Mouse (Mus musculus) intestine, postnatal 0 days (tissue): ENCODE measurements at regions not wholly inside any gene's neighbourhood (a gene's known extent, or its start where the extent isn't known, plus 50 kb on each side); places are given as distances from the start of the nearest gene placed in this dataset.

ENCODE experiments used
- ATAC-seq: fragments of 200-750 bp; cut with Nextera tagmentation; 2 replicates; pipeline ENCODE4 v1.8.0; 2017; ENCODE audit warnings: mild to moderate bottlenecking, moderate TSS enrichment, moderate library complexity
- H3K27ac ChIP-seq: fragments of 300-500 bp; sonication (generic); 2 replicates; pipeline ENCODE4 v1.5.1; 2014; ENCODE audit warnings: mild to moderate bottlenecking, low read depth, low read length, moderate library complexity
- H3K27me3 ChIP-seq: fragments of 300-500 bp; sonication (generic); replicated peaks from 2 replicates; pipeline ENCODE4 v1.6.1; 2014; ENCODE audit warnings: low read length, mixed read lengths; ENCODE audit not compliant: control insufficient read depth, insufficient read depth
- H3K36me3 ChIP-seq: fragments of 300-500 bp; sonication (generic); 2 replicates; pipeline ENCODE4 v1.6.1; 2014; ENCODE audit warnings: mild to moderate bottlenecking, moderate library complexity; ENCODE audit not compliant: control insufficient read depth, insufficient read depth
- H3K4me1 ChIP-seq: fragments of 300-500 bp; sonication (generic); replicated peaks from 2 replicates; pipeline ENCODE4 v1.6.1; 2014; ENCODE audit warnings: antibody characterized with exemption, low read length, mixed read lengths; ENCODE audit not compliant: control insufficient read depth, insufficient read depth
- H3K4me2 ChIP-seq: fragments of 300-500 bp; sonication (generic); replicated peaks from 2 replicates; pipeline ENCODE4 v1.6.1; 2014; ENCODE audit warnings: low read depth, mild to moderate bottlenecking, moderate library complexity
- H3K4me3 ChIP-seq: fragments of 300-500 bp; sonication (generic); 2 replicates; pipeline ENCODE4 v1.5.1; 2014; ENCODE audit warnings: low read depth, low read length
- H3K9ac ChIP-seq: fragments of 300-500 bp; sonication (generic); 2 replicates; pipeline ENCODE4 v1.6.1; 2014; ENCODE audit warnings: mild to moderate bottlenecking, low read depth, low read length
- H3K9me3 ChIP-seq: fragments of 300-500 bp; sonication (generic); 2 replicates; pipeline ENCODE4 v1.6.1; 2016; ENCODE audit warnings: mixed run types; ENCODE audit not compliant: control insufficient read depth
- CTCF ChIP-seq: sonication (generic); IDR thresholded peaks from 2 replicates; pipeline ENCODE4 v1.5.1; 2016; ENCODE audit warnings: low read depth, mild to moderate bottlenecking, control low read depth, antibody characterized with exemption, moderate library complexity
- WGBS: fragments of 180-500 bp; shearing (Covaris S2); extraction: QIAGEN DNeasy Blood & Tissue Kit; methylation state at CpG from one replicate; pipeline ENCODE4 v1.1.7; 2014; 5-methylcytosine and 5-hydroxymethylcytosine counted together

DNA sequence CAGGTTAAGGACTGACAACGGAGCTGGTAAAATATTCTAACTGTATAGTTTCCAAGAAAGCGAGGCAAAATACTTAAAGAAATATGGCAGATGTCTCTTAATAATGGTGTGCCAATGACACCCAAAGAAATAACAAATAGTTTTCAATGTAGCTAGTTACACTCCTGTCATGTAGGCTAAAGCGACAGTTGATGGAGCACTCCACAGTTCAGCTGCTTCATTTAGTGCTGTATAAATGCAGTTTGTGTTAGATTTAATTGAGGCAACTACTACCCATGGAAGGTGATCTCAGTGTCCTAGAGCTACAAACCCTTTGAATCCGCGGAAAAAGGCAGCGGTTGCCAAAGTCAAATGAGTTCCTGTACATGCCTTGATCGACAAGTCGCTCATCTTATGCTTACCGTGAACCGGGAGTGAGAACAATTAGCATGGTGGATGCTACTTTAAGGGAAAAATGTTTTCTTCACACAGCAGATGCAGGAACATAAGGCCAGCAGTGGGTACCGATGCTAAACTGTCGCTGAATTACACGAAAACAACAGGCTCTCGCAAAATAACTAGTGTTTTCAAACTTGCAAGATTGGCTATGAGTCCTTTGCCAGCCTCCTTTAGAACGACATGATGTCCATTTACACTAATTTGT is 961.4 kb downstream of the Mat2b start:
- Histone ChIP-seq H3K4me3 (no peak overlapping the region), H3K27ac (no peak overlapping the region), H3K9ac (no peak overlapping the region), H3K4me1 (no peaks in the 10 kb centered on the region), H3K4me2 (no peak overlapping the region), H3K36me3 (no peaks in the 10 kb centered on the region), H3K9me3 (no peaks in the 10 kb centered on the region), H3K27me3 (no peaks in the 10 kb centered on the region)
- TF ChIP-seq CTCF, result no peak
- WGBS, result 90% methylated on average over 15 of the region's 15 CpGs
- no peak for ATAC-seq

DNA sequence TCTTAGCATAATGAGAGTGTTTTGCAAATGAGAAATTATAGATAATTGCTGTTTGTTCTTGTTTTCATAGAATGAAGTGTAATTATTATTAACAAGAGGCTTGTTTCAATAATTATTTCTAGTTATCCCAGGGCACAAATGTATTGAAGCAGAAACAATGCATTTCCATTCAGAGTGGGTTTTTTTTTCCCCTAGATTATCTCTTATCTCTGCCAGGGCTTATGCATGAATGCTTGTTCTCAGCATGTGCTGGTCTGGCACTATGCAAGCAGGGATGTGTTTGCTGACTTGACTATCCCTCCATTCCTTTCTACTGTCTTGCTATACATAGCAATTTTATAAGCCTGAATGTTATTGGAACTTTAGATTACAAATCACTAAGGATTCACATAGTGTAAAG is 971.4 kb downstream of the Mat2b start:
- ATAC-seq, result no peak
- H3K27ac ChIP-seq, result no peak overlapping the region
- no peaks in the 10 kb centered on the region for H3K4me1 ChIP-seq
- H3K36me3 ChIP-seq, result no peaks in the 10 kb centered on the region
- H3K9ac ChIP-seq, result no peak overlapping the region
- H3K4me3 ChIP-seq, result no peak overlapping the region
- no peak overlapping the region for H3K4me2 ChIP-seq
- TF ChIP-seq CTCF, result no peak
- H3K9me3 ChIP-seq, result no peaks in the 10 kb centered on the region
- H3K27me3 ChIP-seq, result no peaks in the 10 kb centered on the region

DNA sequence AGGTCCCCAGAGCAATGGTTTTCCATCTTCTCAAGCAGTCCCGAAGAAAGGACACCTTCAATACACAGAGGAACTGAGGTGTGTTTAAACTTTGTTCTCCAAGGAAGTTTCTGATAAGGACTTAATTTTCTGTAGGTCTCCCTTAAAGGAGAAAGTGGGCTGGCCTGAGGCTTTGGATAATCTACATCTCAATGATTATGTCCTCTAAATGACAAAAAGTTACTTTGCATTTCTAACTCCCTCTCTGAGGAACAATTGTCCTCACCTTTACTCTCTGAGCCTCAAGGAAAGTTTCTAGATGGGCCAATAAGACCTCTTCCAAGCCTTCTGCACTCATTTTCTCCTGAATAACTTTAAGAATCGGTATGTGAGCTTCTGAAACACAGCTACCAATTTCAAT is 1016.5 kb downstream of the Mat2b start:
- Histone ChIP-seq H3K27ac (no peak overlapping the region), H3K4me2 (no peak overlapping the region), H3K27me3 (no peaks in the 10 kb centered on the region), H3K9ac (no peak overlapping the region), H3K4me3 (no peak overlapping the region), H3K4me1 (no peaks in the 10 kb centered on the region), H3K36me3 (no peaks in the 10 kb centered on the region), H3K9me3 (no peaks in the 10 kb centered on the region)
- ATAC-seq, result no peak
- WGBS, result 77% methylated on average over 2 of the region's 2 CpGs
- no peak for TF ChIP-seq CTCF

DNA sequence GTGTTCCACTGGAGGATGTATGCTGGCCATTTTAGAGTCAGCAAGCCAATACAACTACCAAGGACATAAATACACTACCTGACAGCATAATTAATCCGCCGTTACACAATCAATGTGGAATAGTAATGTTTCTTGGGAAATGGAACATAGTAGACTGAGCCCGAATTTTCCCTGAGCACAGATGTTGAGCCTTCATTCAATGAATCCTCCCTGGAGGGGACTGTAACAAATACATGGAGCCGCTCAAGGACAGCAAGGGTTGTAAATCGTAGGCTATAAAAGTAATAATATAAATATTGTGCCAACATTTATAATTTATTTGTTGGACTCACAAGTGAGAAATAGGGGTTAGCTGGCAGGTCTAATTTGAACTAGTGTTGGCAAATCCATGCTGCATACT is 1041.4 kb downstream of the Mat2b start:
- WGBS, result 86% methylated on average over 5 of the region's 5 CpGs
- H3K4me3 ChIP-seq, result no peak overlapping the region
- no peak overlapping the region for H3K9ac ChIP-seq
- H3K27me3 ChIP-seq, result no peaks in the 10 kb centered on the region
- H3K4me1 ChIP-seq, result no peaks in the 10 kb centered on the region
- H3K27ac ChIP-seq, result no peak overlapping the region
- no peak for ATAC-seq
- H3K9me3 ChIP-seq, result no peaks in the 10 kb centered on the region
- TF ChIP-seq CTCF, result no peak
- no peak overlapping the region for H3K4me2 ChIP-seq
- H3K36me3 ChIP-seq, result no peaks in the 10 kb centered on the region

DNA sequence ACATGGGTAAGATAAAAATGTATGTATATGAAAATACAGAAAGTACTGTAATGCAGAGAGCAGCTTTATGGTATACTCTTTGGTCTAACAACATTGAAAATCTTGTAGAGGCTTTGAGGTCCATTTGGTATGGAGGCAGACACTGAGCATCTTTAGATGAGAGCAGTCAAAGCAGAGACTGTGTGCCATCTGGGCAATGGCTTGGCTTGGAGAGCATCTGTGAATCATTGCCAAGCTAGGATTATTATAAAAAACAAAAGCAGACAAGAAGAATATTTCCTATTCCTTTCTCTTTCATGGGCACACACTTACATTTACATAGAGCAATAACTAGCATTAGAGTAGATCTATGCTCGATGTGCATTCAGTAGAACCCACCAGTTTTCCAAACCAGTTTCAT is 1075.6 kb downstream of the Mat2b start:
- TF ChIP-seq CTCF, result no peak
- Histone ChIP-seq H3K27ac (no peak overlapping the region), H3K27me3 (no peaks in the 10 kb centered on the region), H3K4me1 (no peaks in the 10 kb centered on the region), H3K4me2 (no peak overlapping the region), H3K9me3 (no peaks in the 10 kb centered on the region), H3K9ac (no peak overlapping the region), H3K36me3 (no peaks in the 10 kb centered on the region), H3K4me3 (no peak overlapping the region)
- ATAC-seq, result no peak
- 100% methylated on average over 1 of the region's 1 CpGs for WGBS

GRCm38 (mm10) chr11:39615843-39616242 is 1079.2 kb downstream of the Mat2b start:
- no peak for ATAC-seq
- Histone ChIP-seq H3K27me3 (no peaks in the 10 kb centered on the region), H3K4me3 (no peak overlapping the region), H3K9me3 (no peaks in the 10 kb centered on the region), H3K27ac (no peak overlapping the region), H3K4me1 (no peaks in the 10 kb centered on the region), H3K36me3 (no peaks in the 10 kb centered on the region), H3K9ac (no peak overlapping the region), H3K4me2 (no peak overlapping the region)
- peak; percentile 51 for TF ChIP-seq CTCF
- WGBS, result 66% methylated on average over 3 of the region's 3 CpGs

- no peak overlapping the region for H3K27ac ChIP-seq
- no peak overlapping the region for H3K4me3 ChIP-seq
- H3K4me1 ChIP-seq, result no peaks in the 10 kb centered on the region
- H3K9ac ChIP-seq, result no peak overlapping the region
- no peak for ATAC-seq
- no peak overlapping the region for H3K4me2 ChIP-seq
- WGBS, result 45% methylated on average over 4 of the region's 4 CpGs
- H3K27me3 ChIP-seq, result no peaks in the 10 kb centered on the region
- no peaks in the 10 kb centered on the region for H3K36me3 ChIP-seq
- no peaks in the 10 kb centered on the region for H3K9me3 ChIP-seq
- TF ChIP-seq CTCF, result no peak
Measured at GRCm38 (mm10) chr11:39596479-39596878, 1098.5 kb downstream of the Mat2b start.
